Mouse (Mus musculus) neural tube, embryonic 11.5 days (tissue): Measurements from ENCODE around the gene Gm648. TPM values are rescaled to one million over a fixed set of nuclear protein-coding genes. Genes with fewer than 3 reads are reported as not detected.
A peak's percentile ranks its signal among the peaks of the same experiment; 100 is the strongest.

Experiments used
- ATAC-seq: fragments of 200-750 bp; cut with Nextera tagmentation; 2 replicates; pipeline ENCODE4 v1.8.0; 2017; ENCODE audit warnings: moderate number of reproducible peaks, mild to moderate bottlenecking, moderate TSS enrichment, moderate library complexity; ENCODE audit not compliant: insufficient read depth, low FRiP score, low TSS enrichment
- DNase-seq: peaks from one replicate; pipeline ENCODE4 v3.0.0-alpha.2; 2015; ENCODE audit warnings: low spot score
- H3K27ac ChIP-seq: fragments of 300-500 bp; sonication (generic); 2 replicates; pipeline ENCODE4 v1.5.1; 2014; ENCODE audit warnings: low read depth, mild to moderate bottlenecking, low read length
- H3K27me3 ChIP-seq: fragments of 300-500 bp; sonication (generic); 2 replicates; pipeline ENCODE4 v1.6.1; 2014; ENCODE audit warnings: mild to moderate bottlenecking, low read length, mixed read lengths; ENCODE audit not compliant: control insufficient read depth, insufficient read depth
- H3K36me3 ChIP-seq: fragments of 300-500 bp; sonication (generic); 2 replicates; pipeline ENCODE4 v1.6.1; 2014; ENCODE audit warnings: mild to moderate bottlenecking, low read length, moderate library complexity, mixed read lengths; ENCODE audit not compliant: control insufficient read depth, insufficient read depth
- H3K4me1 ChIP-seq: fragments of 300-500 bp; sonication (generic); 2 replicates; pipeline ENCODE4 v1.6.1; 2014; ENCODE audit warnings: low read length, mixed read lengths; ENCODE audit not compliant: control insufficient read depth, insufficient read depth
- H3K4me2 ChIP-seq: fragments of 300-500 bp; sonication (generic); 2 replicates; pipeline ENCODE4 v1.6.1; 2014; ENCODE audit warnings: low read depth, mild to moderate bottlenecking, moderate library complexity
- H3K4me3 ChIP-seq: fragments of 300-500 bp; sonication (generic); 2 replicates; pipeline ENCODE4 v1.5.1; 2014; ENCODE audit warnings: low read depth, low read length
- H3K9ac ChIP-seq: fragments of 300-500 bp; sonication (generic); 2 replicates; pipeline ENCODE4 v1.6.1; 2014; ENCODE audit warnings: mild to moderate bottlenecking, low read length
- H3K9me3 ChIP-seq: fragments of 300-500 bp; sonication (generic); 2 replicates; pipeline ENCODE4 v1.6.1; 2016; ENCODE audit warnings: low read length; ENCODE audit not compliant: control insufficient read depth
- WGBS: fragments of 180-500 bp; shearing (Covaris S2); extraction: QIAGEN DNeasy Blood & Tissue Kit; methylation state at CpG from one replicate; pipeline ENCODE4 v1.1.7; 2014; 5-methylcytosine and 5-hydroxymethylcytosine counted together
- polyA plus RNA-seq: library from polyadenylated mRNA; unstranded; fragments of >200 nt; fragmentation: Nextera tagmentation; extraction: Ambion mirVana; gene quantifications from 2 replicates; pipeline ENCODE4 v1.2.1, GENCODE M21; 2014

Gm648 gene
- 0.23 TPM in 1 of 2 replicates, not detected in the other for polyA plus RNA-seq

DNA sequence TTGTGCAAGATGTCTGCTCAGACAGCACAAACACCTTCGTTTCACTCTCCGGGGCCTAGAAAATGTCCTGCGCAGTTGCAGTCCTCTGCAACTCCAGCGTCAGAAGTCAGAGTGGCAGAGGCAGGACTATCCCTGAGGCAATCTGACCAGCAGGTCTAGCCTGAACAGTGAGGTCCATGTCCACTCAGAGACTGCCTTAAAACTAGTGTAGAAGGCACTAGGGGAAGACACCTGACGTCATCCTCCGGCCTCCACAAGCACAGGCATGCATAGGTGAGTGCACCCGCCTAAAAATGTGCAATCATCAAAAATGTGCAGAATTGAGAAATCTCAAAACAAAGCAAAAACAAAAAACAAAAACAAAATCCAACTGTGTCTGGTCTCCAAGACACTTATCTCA lies at the start of gene Gm648:
TSS of gene Gm648 (minus strand) at position 101 of the 400 bp plus-strand sequence.
- Histone ChIP-seq H3K9me3 (no peaks in the 10 kb centered on the region), H3K9ac (no peak within 1 kb of the TSS), H3K4me1 (no peaks in the 10 kb centered on the region), H3K36me3 (no peaks in the 10 kb centered on the region), H3K27me3 (no peaks in the 10 kb centered on the region), H3K4me2 (no peak within 1 kb of the TSS), H3K4me3 (no peak within 1 kb of the TSS), H3K27ac (no peak within 1 kb of the TSS)
- ATAC-seq = no peak
- no peak for DNase-seq
- 92% methylated on average over 7 of the region's 7 CpGs for WGBS

DNA sequence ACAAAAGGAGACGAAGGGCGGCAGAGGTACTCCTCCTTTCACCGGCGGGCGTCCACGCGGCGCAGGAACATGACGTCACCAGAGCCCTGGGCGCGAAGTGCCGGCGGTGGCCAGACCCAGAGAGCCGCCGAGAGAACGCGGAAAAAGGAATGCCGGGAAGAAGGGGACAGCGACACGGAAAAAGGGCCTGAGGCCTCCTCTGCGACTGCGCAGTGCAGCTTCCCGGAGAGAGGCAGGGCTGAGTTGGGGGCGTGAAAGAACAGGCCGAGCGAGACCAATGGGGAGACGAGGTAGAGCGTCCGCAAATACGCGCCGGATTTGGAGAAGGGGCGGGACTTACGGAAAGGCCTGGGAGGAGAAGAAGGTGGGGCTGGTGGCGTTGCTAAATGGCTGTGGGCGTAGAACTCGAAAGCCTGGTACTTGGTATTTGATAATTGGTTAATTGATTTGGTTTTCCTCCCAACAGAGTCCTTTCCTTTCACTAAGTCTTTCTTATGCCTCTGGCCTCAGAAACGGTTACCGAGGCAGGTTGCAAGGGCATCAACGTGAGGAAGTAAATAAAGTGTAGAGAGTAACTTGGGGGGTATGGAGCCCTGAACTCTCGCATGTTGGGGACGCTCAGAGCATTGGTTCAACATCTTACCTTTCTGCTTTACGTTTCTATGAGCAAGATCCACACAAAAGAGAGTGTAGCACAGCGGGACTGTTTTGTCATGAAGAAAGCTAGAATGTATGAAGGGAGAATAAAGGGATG lies 48.7 kb upstream of the Gm648 start, which contains the start of gene Mmgt1:
TSS of gene Mmgt1 (minus strand) at position 183 of the 754 bp plus-strand sequence.
- peak; percentile 92 for DNase-seq
- no peaks in the 10 kb centered on the region for H3K36me3 ChIP-seq
- H3K4me1 ChIP-seq = peaks cover 3% of the 10 kb centered on the region; the same call in 1 of the 2 replicates
- peak within 1 kb of the TSS; percentile 68 for H3K4me3 ChIP-seq
- H3K4me2 ChIP-seq = peak within 1 kb of the TSS; percentile 50
- peak within 1 kb of the TSS; percentile 76 for H3K9ac ChIP-seq
- H3K27me3 ChIP-seq = no peaks in the 10 kb centered on the region
- peak within 1 kb of the TSS; percentile 72; the same call in 1 of the 2 replicates for H3K27ac ChIP-seq
- ATAC-seq = peak; percentile 98
- 17% methylated on average over 41 of the region's 44 CpGs for WGBS
- no peaks in the 10 kb centered on the region for H3K9me3 ChIP-seq

- WGBS = 18% methylated on average over 25 of the region's 25 CpGs
- H3K4me3 ChIP-seq = peak overlapping the region; percentile 68
- DNase-seq = no peak
- H3K27me3 ChIP-seq = no peaks in the 10 kb centered on the region
- H3K27ac ChIP-seq = peak overlapping the region; percentile 72; the same call in 1 of the 2 replicates
- H3K9me3 ChIP-seq = no peaks in the 10 kb centered on the region
- peak overlapping the region; percentile 76 for H3K9ac ChIP-seq
- H3K4me2 ChIP-seq = peak overlapping the region; percentile 50
- peak; percentile 69 for ATAC-seq
- H3K36me3 ChIP-seq = no peaks in the 10 kb centered on the region
- peaks cover 3% of the 10 kb centered on the region; the same call in 1 of the 2 replicates for H3K4me1 ChIP-seq
These were observed 47.9 kb upstream of the Gm648 start for GRCm38 (mm10) chrX:56597219-56597886.

DNA sequence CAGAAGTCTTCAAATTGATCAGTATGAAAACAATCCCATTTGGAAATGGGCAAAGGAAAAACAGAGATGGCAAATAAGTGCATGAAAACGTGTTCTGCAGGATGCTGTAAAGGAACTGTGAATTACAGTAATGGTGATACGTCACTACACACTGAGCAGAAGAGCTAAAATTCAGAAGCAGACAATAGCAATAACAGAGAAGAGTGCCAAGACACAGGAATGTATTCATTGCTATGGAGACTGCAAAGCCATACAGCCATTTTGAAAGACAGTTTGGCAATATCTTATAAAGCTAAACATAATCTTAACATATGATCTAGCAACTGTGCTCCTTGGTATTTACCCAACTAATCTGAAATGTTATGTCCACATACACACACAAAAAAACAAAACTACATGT lies 28.8 kb upstream of the Gm648 start:
- H3K9me3 ChIP-seq = no peaks in the 10 kb centered on the region
- no peaks in the 10 kb centered on the region for H3K27me3 ChIP-seq
- 84% methylated on average over 2 of the region's 2 CpGs for WGBS
- H3K4me1 ChIP-seq = no peaks in the 10 kb centered on the region
- H3K4me3 ChIP-seq = no peak overlapping the region
- H3K27ac ChIP-seq = no peak overlapping the region
- DNase-seq (no peak), ATAC-seq (no peak)
- H3K4me2 ChIP-seq = no peak overlapping the region
- no peaks in the 10 kb centered on the region for H3K36me3 ChIP-seq
- no peak overlapping the region for H3K9ac ChIP-seq

DNA sequence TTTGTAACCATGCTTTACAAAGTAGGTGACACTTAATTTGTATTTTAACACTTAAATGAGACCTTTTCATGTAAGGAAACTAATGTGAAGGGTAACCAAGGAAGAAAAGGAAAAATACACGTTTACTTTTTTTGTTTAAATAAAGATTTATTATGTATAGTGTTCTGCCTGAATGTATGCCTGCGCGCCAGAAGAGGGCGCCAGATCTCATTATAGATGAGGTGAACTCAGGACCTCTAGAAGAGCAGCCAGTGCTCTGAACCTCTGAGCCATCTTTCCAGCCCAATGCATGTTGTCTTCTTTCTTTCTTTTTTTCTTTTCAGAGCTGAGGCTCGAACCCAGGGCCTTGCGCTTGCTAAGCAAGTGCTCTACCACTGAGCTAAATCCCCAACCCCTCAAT lies 23.1 kb upstream of the Gm648 start:
- no peak overlapping the region for H3K4me3 ChIP-seq
- no peak for ATAC-seq
- no peak overlapping the region for H3K4me2 ChIP-seq
- no peaks in the 10 kb centered on the region for H3K27me3 ChIP-seq
- no peaks in the 10 kb centered on the region for H3K4me1 ChIP-seq
- no peak for DNase-seq
- no peaks in the 10 kb centered on the region for H3K9me3 ChIP-seq
- H3K27ac ChIP-seq = no peak overlapping the region
- H3K36me3 ChIP-seq = no peaks in the 10 kb centered on the region
- WGBS = 24% methylated on average over 6 of the region's 6 CpGs
- no peak overlapping the region for H3K9ac ChIP-seq

- 83% methylated on average over 3 of the region's 3 CpGs for WGBS
These were observed 4.2 kb upstream of the Gm648 start for GRCm38 (mm10) chrX:56553584-56553983.

DNA sequence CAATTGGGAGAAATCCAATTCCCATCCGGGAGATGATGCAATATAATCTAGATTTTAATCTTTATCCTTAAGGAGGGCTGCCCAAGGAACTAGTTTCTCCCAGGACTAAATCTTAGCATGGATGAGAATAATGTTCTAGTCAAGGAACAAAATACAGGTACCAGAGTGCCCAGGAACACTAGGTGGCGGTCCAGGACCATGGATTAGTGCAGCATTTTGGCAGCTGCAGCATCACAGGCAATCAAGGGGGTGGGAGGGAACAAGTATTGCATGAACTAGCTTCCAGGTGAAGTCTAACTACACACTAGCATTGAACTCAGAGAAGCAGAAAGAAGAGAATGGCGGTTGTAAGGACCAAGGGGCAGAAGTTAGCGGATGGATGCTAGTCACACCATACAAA lies 12.2 kb downstream of the Gm648 start:
- DNase-seq = peak; percentile 40
- ATAC-seq = no peak
- Histone ChIP-seq H3K4me2 (no peak overlapping the region), H3K36me3 (no peaks in the 10 kb centered on the region), H3K27me3 (no peaks in the 10 kb centered on the region), H3K9ac (no peak overlapping the region), H3K4me1 (no peaks in the 10 kb centered on the region), H3K27ac (no peak overlapping the region), H3K9me3 (no peaks in the 10 kb centered on the region), H3K4me3 (no peak overlapping the region)
- 50% methylated on average over 4 of the region's 4 CpGs for WGBS

More at GRCm38 (mm10) chrX:56553584-56553983, 4.2 kb upstream of the Gm648 start:
- Histone ChIP-seq H3K9ac (no peak overlapping the region), H3K27ac (no peak overlapping the region), H3K4me2 (no peak overlapping the region), H3K4me1 (no peaks in the 10 kb centered on the region), H3K27me3 (no peaks in the 10 kb centered on the region), H3K4me3 (no peak overlapping the region), H3K9me3 (no peaks in the 10 kb centered on the region), H3K36me3 (no peaks in the 10 kb centered on the region)
- no peak for ATAC-seq
- no peak for DNase-seq

- H3K4me3 ChIP-seq = no peak overlapping the region
- no peaks in the 10 kb centered on the region for H3K9me3 ChIP-seq
- peak; percentile 55 for DNase-seq
- no peak overlapping the region for H3K27ac ChIP-seq
- H3K4me1 ChIP-seq = no peaks in the 10 kb centered on the region
- no peaks in the 10 kb centered on the region for H3K27me3 ChIP-seq
- no peak overlapping the region for H3K4me2 ChIP-seq
- no peak overlapping the region for H3K9ac ChIP-seq
- no peaks in the 10 kb centered on the region for H3K36me3 ChIP-seq
- no peak for ATAC-seq
- WGBS = 11% methylated on average over 3 of the region's 3 CpGs
These were observed 18.1 kb downstream of the Gm648 start for GRCm38 (mm10) chrX:56531266-56531665.
